Mouse (Mus musculus) CH12.LX (cell line): ENCODE results near the gene Gcnt3. TPM values are rescaled to one million over a fixed set of nuclear protein-coding genes. Genes with fewer than 3 reads are reported as not detected.

ENCODE experiments used
- DNase-seq: peaks from one replicate; pipeline ENCODE4 v3.0.0-alpha.2; 2013; ENCODE audit errors: extremely low read depth
- H3K27ac ChIP-seq: 2 replicates; pipeline ENCODE4 v1.5.1; 2012; ENCODE audit warnings: low read depth, mild to moderate bottlenecking, control low read depth, moderate library complexity; ENCODE audit not compliant: insufficient read depth
- H3K27me3 ChIP-seq: replicated peaks from 2 replicates; pipeline ENCODE3; 2012; ENCODE audit warnings: inconsistent platforms
- H3K36me3 ChIP-seq, 2 experiments: replicated peaks in 1 of 2; 2 replicates each; pipeline versions ENCODE3 to v1.6.1; 2012; ENCODE audit warnings: inconsistent platforms in 1 of 2, low read length in 1 of 2, mild to moderate bottlenecking in 1 of 2, mixed read lengths in 1 of 2, moderate library complexity in 1 of 2; ENCODE audit not compliant: control insufficient read depth in 1 of 2, insufficient read depth in 1 of 2
- H3K4me1 ChIP-seq, 2 experiments: 2 replicates each; pipeline ENCODE4 v1.6.1; 2012; ENCODE audit warnings: inconsistent platforms in 1 of 2, moderate library complexity in 1 of 2; ENCODE audit not compliant: insufficient read depth in 2 of 2, control insufficient read depth in 1 of 2
- H3K4me2 ChIP-seq: 2 replicates; pipeline ENCODE4 v1.6.1; 2012; ENCODE audit warnings: low read depth, mild to moderate bottlenecking, control low read depth; ENCODE audit not compliant: poor library complexity, insufficient read depth, severe bottlenecking
- H3K4me3 ChIP-seq, 3 experiments: fragments of 150-350 bp in 1 of 3; sonication (generic) in 1 of 3; replicated peaks in 1 of 3; 2 replicates each; pipeline versions ENCODE3 to v1.5.1; 2011 to 2012; ENCODE audit warnings: low read depth in 2 of 3, low read length in 2 of 3, mild to moderate bottlenecking in 2 of 3, moderate library complexity in 2 of 3, control low read depth in 1 of 3, improper control_type of control experiment in 1 of 3, inconsistent platforms in 1 of 3, mixed read lengths in 1 of 3; ENCODE audit not compliant: poor library complexity in 1 of 3
- H3K79me2 ChIP-seq: replicated peaks from 2 replicates; pipeline ENCODE4 v1.6.1; 2012; ENCODE audit warnings: mild to moderate bottlenecking, moderate library complexity; ENCODE audit not compliant: control insufficient read depth, poor library complexity, insufficient read depth, severe bottlenecking; ENCODE audit errors: extremely low read depth
- H3K9ac ChIP-seq: 2 replicates; pipeline ENCODE4 v1.6.1; 2012; ENCODE audit warnings: low read depth, mild to moderate bottlenecking, control low read depth, moderate library complexity; ENCODE audit not compliant: insufficient read depth
- H3K9me3 ChIP-seq: replicated peaks from 2 replicates; pipeline ENCODE3; 2012; ENCODE audit warnings: low read length, inconsistent platforms, mixed read lengths
- BHLHE40 ChIP-seq: IDR thresholded peaks from 2 replicates; pipeline ENCODE4 v1.6.1; 2011; ENCODE audit warnings: mild to moderate bottlenecking, low read depth, low read length, improper control_type of control experiment
- CHD1 ChIP-seq: IDR thresholded peaks from 2 replicates; pipeline ENCODE4 v1.6.1; 2012; ENCODE audit warnings: low read depth, low read length, improper control_type of control experiment, inconsistent platforms
- CTCF ChIP-seq, 2 experiments: IDR thresholded peaks in 1 of 2; conservative IDR thresholded peaks in 1 of 2; 2 replicates each; pipeline ENCODE4 v1.5.1; 2011 to 2012; ENCODE audit warnings: low read depth in 2 of 2, low read length in 2 of 2, improper control_type of control experiment in 1 of 2, inconsistent platforms in 1 of 2, mild to moderate bottlenecking in 1 of 2, moderate library complexity in 1 of 2
- E2F4 ChIP-seq: IDR thresholded peaks from 2 replicates; pipeline ENCODE4 v1.6.1; 2011; ENCODE audit warnings: low read depth, low read length, improper control_type of control experiment; ENCODE audit not compliant: insufficient replicate concordance
- EP300 ChIP-seq: IDR thresholded peaks from 2 replicates; pipeline ENCODE4 v1.6.1; 2011; ENCODE audit warnings: low read length, improper control_type of control experiment
- ETS1 ChIP-seq: conservative IDR thresholded peaks from 2 replicates; pipeline ENCODE4 v1.6.1; 2012; ENCODE audit warnings: low read depth, mild to moderate bottlenecking, inconsistent platforms, low read length, improper control_type of control experiment, moderate library complexity
- GABPA ChIP-seq: IDR thresholded peaks from 2 replicates; pipeline ENCODE4 v1.6.1; 2012; ENCODE audit warnings: low read depth, low read length, improper control_type of control experiment, inconsistent platforms; ENCODE audit not compliant: insufficient replicate concordance
- JUN ChIP-seq: IDR thresholded peaks from 2 replicates; pipeline ENCODE4 v1.6.1; 2011; ENCODE audit warnings: low read depth, mild to moderate bottlenecking, low read length, improper control_type of control experiment, moderate library complexity; ENCODE audit not compliant: insufficient read depth
- JUND ChIP-seq: conservative IDR thresholded peaks from 2 replicates; pipeline ENCODE4 v1.6.1; 2011; ENCODE audit warnings: low read depth, low read length, improper control_type of control experiment
- MAFK ChIP-seq: IDR thresholded peaks from 2 replicates; pipeline ENCODE4 v1.6.1; 2011; ENCODE audit warnings: low read length, improper control_type of control experiment; ENCODE audit not compliant: insufficient replicate concordance
- MAX ChIP-seq: IDR thresholded peaks from 2 replicates; pipeline ENCODE4 v1.6.1; 2011; ENCODE audit warnings: low read length, improper control_type of control experiment
- MEF2A ChIP-seq: IDR thresholded peaks from 2 replicates; pipeline ENCODE4 v1.6.1; 2014; ENCODE audit warnings: low read depth, mild to moderate bottlenecking, inconsistent platforms, low read length, improper control_type of control experiment, borderline replicate concordance
- MYC ChIP-seq: IDR thresholded peaks from 2 replicates; pipeline ENCODE4 v1.6.1; 2011; ENCODE audit warnings: low read depth, mild to moderate bottlenecking, improper control_type of control experiment, low read length
- PAX5 ChIP-seq: IDR thresholded peaks from 2 replicates; pipeline ENCODE4 v1.6.1; 2012; ENCODE audit warnings: low read length, inconsistent platforms, mixed read lengths
- POLR2A ChIP-seq: IDR thresholded peaks from 2 replicates; pipeline ENCODE4 v1.6.1; 2011; ENCODE audit warnings: low read depth, mild to moderate bottlenecking, improper control_type of control experiment, low read length
- POLR2AphosphoS2 ChIP-seq: IDR thresholded peaks from 2 replicates; pipeline ENCODE4 v1.6.1; 2011; ENCODE audit warnings: low read depth, low read length, improper control_type of control experiment
- RCOR1 ChIP-seq: conservative IDR thresholded peaks from 2 replicates; pipeline ENCODE4 v1.6.1; 2012; ENCODE audit warnings: low read depth, mild to moderate bottlenecking, inconsistent platforms, low read length, improper control_type of control experiment
- SIN3A ChIP-seq: IDR thresholded peaks from 2 replicates; pipeline ENCODE4 v1.6.1; 2012; ENCODE audit warnings: low read length, improper control_type of control experiment, inconsistent platforms
- SMC3 ChIP-seq: IDR thresholded peaks from 2 replicates; pipeline ENCODE4 v1.6.1; 2011; ENCODE audit warnings: low read depth, low read length, improper control_type of control experiment
- TBP ChIP-seq: conservative IDR thresholded peaks from 2 replicates; pipeline ENCODE4 v1.6.1; 2011; ENCODE audit warnings: low read depth, low read length, improper control_type of control experiment
- UBTF ChIP-seq: IDR thresholded peaks from 2 replicates; pipeline ENCODE4 v1.6.1; 2012; ENCODE audit warnings: low read depth, mild to moderate bottlenecking, inconsistent platforms, low read length, improper control_type of control experiment, moderate library complexity
- USF1 ChIP-seq: IDR thresholded peaks from 2 replicates; pipeline ENCODE4 v1.6.1; 2014; ENCODE audit warnings: low read depth, mild to moderate bottlenecking, inconsistent platforms, low read length, improper control_type of control experiment
- USF2 ChIP-seq: conservative IDR thresholded peaks from 2 replicates; pipeline ENCODE4 v1.6.1; 2011; ENCODE audit warnings: low read depth, low read length, improper control_type of control experiment
- ZC3H11A ChIP-seq: IDR thresholded peaks from 2 replicates; pipeline ENCODE4 v1.6.1; 2012; ENCODE audit warnings: low read depth, mild to moderate bottlenecking, inconsistent platforms, low read length, improper control_type of control experiment
- ZKSCAN1 ChIP-seq: IDR thresholded peaks from 2 replicates; pipeline ENCODE4 v1.6.1; 2012; ENCODE audit warnings: low read depth, inconsistent platforms, low read length, improper control_type of control experiment, borderline replicate concordance
- dilution Hi-C: fragments of 300-500 bp; cut with MboI; formaldehyde crosslinking; loops from 2 replicates; pipeline ENCODE4 v1.14.3; 2020; ENCODE audit warnings: low sequenced_read_pairs; ENCODE audit not compliant: extremely low pct_unique_long_range_greater_than_20kb, extremely low pct_ligation_motif_present
- in situ Hi-C: fragments of 300-500 bp; cut with MboI; formaldehyde crosslinking; loops from 3 replicates; pipeline ENCODE4 v1.14.3; 2019; ENCODE audit warnings: low sequenced_read_pairs, low pct_ligation_motif_present, low pct_unique_long_range_greater_than_20kb, mixed read lengths
- polyA plus RNA-seq: library from polyadenylated mRNA; unstranded; fragments of >175 nt; gene quantifications from 2 replicates; pipeline ENCODE4 v1.2.1, GENCODE M21; 2012; ENCODE audit warnings: low read depth; ENCODE audit not compliant: insufficient read length
- total RNA-seq, 2 experiments: library from RNA; depleted of rRNA; stranded (reverse); fragments of 300-350 nt in 1 of 2; fragments of >200 nt in 1 of 2; gene quantifications; 2 replicates each; pipeline ENCODE4 v1.2.3; 2012 to 2014

Gcnt3 gene
- total and polyA plus RNA-seq, 3 experiments = 0.04 TPM; not detected in 1

- H3K4me3 ChIP-seq = no peak overlapping the region
- H3K79me2 ChIP-seq = no peaks in the 10 kb centered on the region
- H3K27me3 ChIP-seq = no peaks in the 10 kb centered on the region
- dilution Hi-C loops = no loop called here
- DNase-seq = no peak
- peaks cover 4% of the 10 kb centered on the region for H3K9me3 ChIP-seq
- no peaks in the 10 kb centered on the region for H3K36me3 ChIP-seq
- H3K9ac ChIP-seq = no peak overlapping the region
- H3K27ac ChIP-seq = no peak overlapping the region
- H3K4me1 ChIP-seq = peaks cover 0 to 9% of the 10 kb centered on the region in 2 experiments; a peak in 2 of 4 replicates
- in situ Hi-C loops = no loop called here
- TF ChIP-seq ZC3H11A = no peak
- TF ChIP-seq UBTF = no peak
- no peak for TF ChIP-seq ETS1
- no peak for TF ChIP-seq MAFK
- no peak for TF ChIP-seq POLR2A
- no peak for TF ChIP-seq USF2
- no peak for TF ChIP-seq USF1
- TF ChIP-seq RCOR1 = no peak
- TF ChIP-seq MYC = no peak
- TF ChIP-seq CHD1 = no peak
- no peak for TF ChIP-seq POLR2AphosphoS2
- TF ChIP-seq, all 38 proteins: peak for 0
- no peak overlapping the region for H3K4me2 ChIP-seq
Observed at GRCm38 (mm10) chr9:70052730-70053129, 14.8 kb upstream of the Gcnt3 start.

DNA sequence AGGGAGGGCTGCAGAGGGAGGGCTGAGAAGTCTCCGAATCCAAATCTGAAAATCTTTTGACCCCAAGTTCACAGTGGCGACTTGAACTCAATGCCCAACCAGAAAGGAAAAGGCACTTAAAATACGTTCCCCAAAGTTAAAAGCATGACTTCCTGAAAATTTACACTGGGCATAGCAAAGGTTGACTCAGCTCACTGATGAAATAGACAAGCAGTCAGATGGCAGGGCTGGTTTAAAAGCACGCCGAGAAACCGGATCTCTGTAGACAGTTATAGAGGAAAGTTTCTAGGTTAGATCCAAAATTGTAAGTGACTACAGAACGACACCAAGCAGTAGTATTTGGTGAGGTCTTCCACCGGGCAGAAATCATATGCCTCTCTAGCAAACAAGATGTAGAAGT, 12.0 kb upstream of the Gcnt3 start:
- Histone ChIP-seq H3K4me2 (peak overlapping the region; percentile 8; the same call in 1 of the 2 replicates), H3K4me3 (no peak overlapping the region), H3K36me3 (no peaks in the 10 kb centered on the region), H3K4me1 (peaks cover 0 to 9% of the 10 kb centered on the region in 2 experiments; a peak in 2 of 4 replicates), H3K27me3 (no peaks in the 10 kb centered on the region), H3K9me3 (no peaks in the 10 kb centered on the region), H3K79me2 (no peaks in the 10 kb centered on the region), H3K9ac (no peak overlapping the region), H3K27ac (no peak overlapping the region)
- no peak for DNase-seq
- dilution Hi-C loops (no loop called here), in situ Hi-C loops (no loop called here)
- TF ChIP-seq CTCF (conservative IDR thresholded peaks at IDR 0.05 in 1 of 2, IDR thresholded peaks at IDR 0.05 in 1 of 2; ENCODE audit: low read depth in 2 of 2, low read length in 2 of 2) (no peak), POLR2AphosphoS2 (no peak), ZKSCAN1 (no peak), JUND (no peak), POLR2A (no peak), E2F4 (no peak)

- Histone ChIP-seq H3K9me3 (no peaks in the 10 kb centered on the region), H3K27me3 (no peaks in the 10 kb centered on the region), H3K79me2 (no peaks in the 10 kb centered on the region), H3K4me1 (peaks cover 0 to 9% of the 10 kb centered on the region in 2 experiments; a peak in 2 of 4 replicates), H3K27ac (no peak overlapping the region), H3K9ac (no peak overlapping the region), H3K36me3 (no peaks in the 10 kb centered on the region), H3K4me3 (no peak overlapping the region), H3K4me2 (peak overlapping the region; percentile 8; the same call in 1 of the 2 replicates)
- in situ Hi-C loops (no loop called here), dilution Hi-C loops (no loop called here)
- no peak for DNase-seq
- TF ChIP-seq BHLHE40 = no peak
- TF ChIP-seq ETS1 = no peak
- no peak for TF ChIP-seq MEF2A
- TF ChIP-seq TBP = no peak
- no peak for TF ChIP-seq MAX
- no peak for TF ChIP-seq SIN3A
- no peak for TF ChIP-seq E2F4
- no peak for TF ChIP-seq USF2
- TF ChIP-seq CHD1 = no peak
- no peak for TF ChIP-seq SMC3
- TF ChIP-seq MYC = no peak
- TF ChIP-seq EP300 = no peak
- TF ChIP-seq GABPA = no peak
- no peak for TF ChIP-seq PAX5
- TF ChIP-seq JUN = no peak
Observed at GRCm38 (mm10) chr9:70049416-70049783, 11.5 kb upstream of the Gcnt3 start.
